Mouse (Mus musculus): ENCODE data around the gene Tank. TPM values are rescaled to one million over a fixed set of nuclear protein-coding genes. Genes with fewer than 3 reads are reported as not detected.

Gene Tank
- 10 to 100 TPM; 20.8 to 21.9 TPM for total RNA-seq (2021)

- DNase-seq: no peak
Measured at GRCm38 (mm10) chr2:61578433-61578832, at the start of gene Tank. Tank (plus strand) TSS chr2:61578585.

GRCm38 (mm10) chr2:61532326-61532725, 46.1 kb upstream of the Tank start:
- no peak for DNase-seq
- intact Hi-C loops (cut with DNase I): no loop called here

More at GRCm38 (mm10) chr2:61578433-61578832, at the start of gene Tank:
- intact Hi-C loops (cut with DNase I): no loop called here

GRCm38 (mm10) chr2:61533131-61533530, 45.3 kb upstream of the Tank start:
- intact Hi-C loops (cut with DNase I): no loop called here
- DNase-seq: peak; percentile 72 to 73

- intact Hi-C loops (cut with DNase I): no loop called here
- DNase-seq: no peak
Measured at GRCm38 (mm10) chr2:61536901-61537300, 41.5 kb upstream of the Tank start.

- intact Hi-C loops (cut with DNase I): no loop called here
Measured at GRCm38 (mm10) chr2:61539378-61539777, 39.0 kb upstream of the Tank start.

DNA sequence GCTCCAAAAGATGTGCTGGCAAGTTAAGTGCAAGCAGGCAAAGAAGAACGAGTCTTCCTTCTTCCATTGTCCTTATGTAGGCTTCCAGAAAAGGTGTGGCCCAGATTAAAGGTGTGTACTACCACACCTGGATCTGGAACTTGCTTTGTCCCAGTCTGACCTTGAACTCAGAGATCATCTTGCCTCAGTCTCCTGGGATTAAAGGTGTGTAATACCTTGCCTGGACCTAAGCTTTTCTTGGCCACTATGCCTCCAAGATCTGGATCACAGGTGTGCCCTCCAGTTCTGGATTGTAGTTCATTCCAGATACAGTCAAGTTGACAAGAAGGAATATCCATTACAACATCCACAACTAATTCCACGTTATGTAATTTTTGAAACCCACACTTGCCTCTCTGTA, 36.0 kb upstream of the Tank start:
- intact Hi-C loops (cut with DNase I): no loop called here
- DNase-seq: no peak

More at GRCm38 (mm10) chr2:61539378-61539777, 39.0 kb upstream of the Tank start:
- no peak for DNase-seq

GRCm38 (mm10) chr2:61545666-61546065, 32.7 kb upstream of the Tank start:
- intact Hi-C loops (cut with DNase I): no loop called here
- DNase-seq: no peak

- intact Hi-C loops (cut with DNase I): no loop called here
- DNase-seq: no peak
Measured at GRCm38 (mm10) chr2:61548021-61548420, 30.4 kb upstream of the Tank start.

GRCm38 (mm10) chr2:61551680-61552079, 26.7 kb upstream of the Tank start:
- DNase-seq: no peak
- intact Hi-C loops (cut with DNase I): no loop called here

DNA sequence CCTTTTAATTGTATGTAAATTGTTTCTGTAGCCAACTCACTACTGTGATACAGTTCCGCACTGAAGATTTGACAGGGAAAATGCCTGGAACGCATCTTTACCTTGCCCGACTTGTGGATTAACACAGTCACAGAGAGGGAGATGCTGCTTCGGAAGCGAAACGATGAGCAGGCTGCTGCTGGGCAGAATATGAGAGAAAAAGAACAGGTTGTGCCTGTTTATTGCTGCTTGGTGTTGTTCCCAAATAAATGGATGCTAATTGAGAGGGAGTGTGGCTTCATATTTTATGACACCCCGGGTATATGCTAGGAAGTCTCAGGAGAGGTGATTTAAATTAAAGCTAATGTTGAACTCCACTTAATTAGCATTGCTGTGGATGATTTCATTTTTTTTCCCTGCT, 23.0 kb upstream of the Tank start:
- intact Hi-C loops (cut with DNase I): no loop called here
- DNase-seq: no peak

GRCm38 (mm10) chr2:61555825-61556224, 22.6 kb upstream of the Tank start:
- no peak for DNase-seq
- intact Hi-C loops (cut with DNase I): no loop called here

- peak in 1 of 2 experiments; percentile 5 for DNase-seq
- intact Hi-C loops (cut with DNase I): no loop called here
Measured at GRCm38 (mm10) chr2:61556639-61557038, 21.7 kb upstream of the Tank start.

DNA sequence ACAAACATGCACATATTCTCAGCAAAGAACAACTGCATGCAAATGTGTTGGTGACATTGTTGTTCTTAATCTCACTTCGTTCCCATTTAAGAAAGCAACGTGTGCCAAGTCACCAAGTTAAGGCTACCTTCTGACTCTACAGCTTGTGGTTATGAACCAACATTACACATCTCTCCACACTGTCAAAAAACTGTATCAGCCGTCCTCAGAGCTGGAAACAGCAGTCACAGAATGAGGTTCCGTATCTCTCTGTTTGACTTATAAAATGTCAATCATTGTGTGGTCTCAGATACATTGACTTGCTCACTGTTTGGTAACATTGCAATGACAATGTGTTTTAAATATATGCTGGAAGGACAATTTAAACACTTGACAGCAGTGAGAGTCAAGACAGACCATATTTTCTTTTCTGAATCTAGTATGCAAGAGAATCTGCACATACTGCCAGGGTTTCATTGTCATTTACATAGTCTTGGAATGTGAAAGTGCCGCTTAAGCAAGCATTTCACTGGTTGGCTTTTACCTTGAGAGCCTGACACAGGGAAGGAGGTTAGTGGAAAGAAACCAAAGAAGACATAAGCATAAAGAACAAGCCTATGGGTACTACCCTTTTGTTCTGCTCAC, 20.4 kb upstream of the Tank start:
- no peak for DNase-seq
- intact Hi-C loops (cut with DNase I): no loop called here

DNA sequence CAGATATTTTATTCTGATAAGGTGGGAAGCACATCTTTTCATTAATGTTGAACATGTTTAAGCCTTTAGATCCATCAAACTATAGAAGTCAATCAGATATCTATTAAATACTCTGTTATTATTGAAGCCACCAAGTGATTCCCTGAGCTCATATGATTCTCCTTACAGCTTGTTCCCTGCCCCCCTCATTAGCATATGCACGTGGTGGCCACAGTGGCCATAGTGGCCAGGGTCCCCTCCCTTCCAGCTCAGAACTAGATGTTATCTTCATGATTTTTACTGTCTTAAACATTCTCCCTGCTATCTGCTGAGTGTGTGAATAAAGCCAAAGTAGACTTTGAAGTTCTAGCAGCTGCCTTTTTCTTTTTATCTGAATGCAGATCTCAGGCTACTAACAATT, 17.3 kb upstream of the Tank start:
- DNase-seq: no peak
- intact Hi-C loops (cut with DNase I): no loop called here

DNA sequence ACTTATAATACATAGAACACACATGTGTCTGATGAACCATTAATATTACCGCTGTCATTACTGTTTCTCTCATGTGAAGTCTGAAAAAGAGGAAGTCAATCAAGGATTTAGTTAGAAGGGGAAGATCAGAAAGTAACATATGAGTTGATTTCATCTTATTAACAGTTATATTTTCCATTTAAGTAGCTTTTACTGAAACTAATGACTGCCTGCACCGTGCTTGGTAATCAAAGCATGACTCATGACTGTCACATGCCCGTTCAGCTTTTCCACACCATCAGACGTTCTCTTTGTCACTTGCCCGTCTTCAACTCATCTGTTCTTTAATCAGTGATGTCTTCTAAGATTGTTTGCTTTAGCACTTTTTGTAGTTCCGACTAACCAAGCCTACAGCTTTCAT, 15.2 kb upstream of the Tank start:
- DNase-seq: no peak
- intact Hi-C loops (cut with DNase I): no loop called here

DNA sequence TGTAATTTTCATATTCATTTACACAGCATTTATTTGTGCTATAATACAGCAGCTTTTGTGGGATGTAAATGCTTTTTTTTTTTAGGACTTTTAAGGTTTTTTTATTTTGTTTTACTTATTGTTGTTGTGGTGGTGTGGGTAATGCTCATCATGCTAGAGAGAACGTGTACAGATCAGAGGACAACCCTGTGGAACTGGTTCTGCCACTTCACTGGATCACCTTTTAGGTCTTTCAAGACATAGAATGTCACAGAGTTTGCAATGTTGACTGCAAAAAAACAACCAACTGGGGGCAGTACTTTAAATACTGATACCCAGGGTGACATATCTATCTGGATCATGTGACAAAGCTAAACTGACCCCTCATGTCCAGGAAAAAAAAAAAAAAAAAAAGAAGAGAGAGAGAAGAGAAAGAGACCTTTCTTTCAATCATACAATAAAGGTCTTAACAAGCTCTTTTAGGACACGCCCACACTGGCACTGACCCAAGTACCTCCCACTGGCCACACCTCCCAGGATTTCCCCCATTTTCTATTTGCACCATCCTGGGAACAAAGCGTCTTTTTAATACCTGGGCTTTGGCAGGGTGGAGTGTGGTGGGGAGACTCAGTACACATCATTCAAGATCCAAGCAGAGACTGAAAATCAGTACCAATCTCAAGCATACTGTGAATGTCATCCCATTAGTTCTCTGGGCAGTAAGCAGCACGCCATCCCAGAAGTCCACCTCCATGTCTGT, 11.2 kb upstream of the Tank start:
- intact Hi-C loops (cut with DNase I): no loop called here
- DNase-seq: peak in 1 of 2 experiments; percentile 11

GRCm38 (mm10) chr2:61569181-61569580, 9.2 kb upstream of the Tank start:
- intact Hi-C loops (cut with DNase I): no loop called here
- no peak for DNase-seq

GRCm38 (mm10) chr2:61571343-61571955, 6.9 kb upstream of the Tank start:
- no peak for DNase-seq
- intact Hi-C loops (cut with DNase I): no loop called here

GRCm38 (mm10) chr2:61576497-61576896, 1.9 kb upstream of the Tank start:
- no peak for DNase-seq
- intact Hi-C loops (cut with DNase I): no loop called here

DNA sequence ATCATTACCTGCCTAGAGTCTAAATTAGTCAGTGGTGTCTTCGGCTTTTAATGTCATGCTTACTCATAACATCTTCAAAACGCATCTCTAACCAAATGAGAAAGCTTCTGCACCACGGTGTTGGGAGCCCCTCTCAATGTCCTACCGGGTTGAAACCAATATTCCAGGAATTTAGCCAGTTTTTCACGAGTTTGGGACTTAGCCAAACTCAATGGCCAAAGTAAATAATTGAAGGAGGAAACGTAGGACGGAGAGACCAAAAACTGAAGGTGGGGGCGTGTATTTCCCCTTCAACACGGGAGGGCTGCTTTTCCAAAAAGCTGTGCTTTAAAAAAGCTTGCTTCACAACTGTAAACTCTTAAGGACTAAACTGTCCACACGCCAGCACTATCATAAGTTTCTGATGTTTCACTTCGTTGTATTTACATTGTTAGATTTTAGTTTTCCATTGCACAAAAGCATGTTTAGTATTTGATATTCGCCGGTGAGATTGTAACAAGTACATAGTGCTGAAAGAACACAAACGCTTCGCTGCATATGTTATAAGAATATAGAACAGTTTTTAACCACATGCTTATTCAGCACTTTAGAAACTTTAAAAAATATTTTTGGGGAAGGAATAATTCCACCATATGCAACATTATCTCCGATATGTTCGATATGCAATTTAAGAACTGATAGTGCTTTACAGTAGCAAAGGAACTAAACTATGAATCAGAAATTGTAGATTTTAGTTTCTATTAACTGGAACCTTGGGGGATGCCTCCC, 1.3 kb upstream of the Tank start:
- DNase-seq: peak in 1 of 2 experiments; percentile 29
- intact Hi-C loops (cut with DNase I): no loop called here

GRCm38 (mm10) chr2:61577696-61578062, 706 bp upstream of the Tank start:
- DNase-seq: peak in 1 of 2 experiments; percentile 12
- intact Hi-C loops (cut with DNase I): no loop called here
